Mouse (Mus musculus) hindbrain, embryonic 16.5 days (tissue): ENCODE measurements at regions not wholly inside any gene's neighbourhood (a gene's known extent, or its start where the extent isn't known, plus 50 kb on each side); places are given as distances from the start of the nearest gene placed in this dataset.

ENCODE experiments used
- ATAC-seq: fragments of 200-750 bp; cut with Nextera tagmentation; 2 replicates; pipeline ENCODE4 v1.8.0; 2017; ENCODE audit warnings: moderate TSS enrichment, moderate library complexity
- H3K27ac ChIP-seq: fragments of 300-500 bp; sonication (generic); 2 replicates; pipeline ENCODE4 v1.5.1; 2014; ENCODE audit warnings: low read depth, mild to moderate bottlenecking, control low read depth, low read length, moderate library complexity
- H3K27me3 ChIP-seq: fragments of 300-500 bp; sonication (generic); replicated peaks from 2 replicates; pipeline ENCODE4 v1.6.1; 2014; ENCODE audit warnings: low read length; ENCODE audit not compliant: control insufficient read depth, insufficient read depth
- H3K36me3 ChIP-seq: fragments of 300-500 bp; sonication (generic); 2 replicates; pipeline ENCODE4 v1.6.1; 2014; ENCODE audit warnings: mild to moderate bottlenecking, low read length, moderate library complexity, mixed read lengths; ENCODE audit not compliant: control insufficient read depth, insufficient read depth
- H3K4me1 ChIP-seq: fragments of 300-500 bp; sonication (generic); 2 replicates; pipeline ENCODE4 v1.6.1; 2014; ENCODE audit warnings: low read depth, low read length; ENCODE audit not compliant: control insufficient read depth, insufficient read depth
- H3K4me2 ChIP-seq: fragments of 300-500 bp; sonication (generic); 2 replicates; pipeline ENCODE4 v1.6.1; 2014; ENCODE audit warnings: mild to moderate bottlenecking, low read length, control low read depth, moderate library complexity
- H3K4me3 ChIP-seq: fragments of 300-500 bp; sonication (generic); 2 replicates; pipeline ENCODE4 v1.5.1; 2014; ENCODE audit warnings: mild to moderate bottlenecking, low read length, control low read depth, moderate library complexity
- H3K9ac ChIP-seq: fragments of 300-500 bp; sonication (generic); 2 replicates; pipeline ENCODE4 v1.6.1; 2014; ENCODE audit warnings: low read depth, mild to moderate bottlenecking, control low read depth, low read length, moderate library complexity
- H3K9me3 ChIP-seq: fragments of 300-500 bp; sonication (generic); 2 replicates; pipeline ENCODE4 v1.6.1; 2014; ENCODE audit warnings: mild to moderate bottlenecking, low read length, moderate library complexity; ENCODE audit not compliant: control insufficient read depth
- WGBS: fragments of 180-500 bp; shearing (Covaris S2); extraction: QIAGEN DNeasy Blood & Tissue Kit; methylation state at CpG from one replicate; pipeline ENCODE4 v1.1.7; 2014; 5-methylcytosine and 5-hydroxymethylcytosine counted together

DNA sequence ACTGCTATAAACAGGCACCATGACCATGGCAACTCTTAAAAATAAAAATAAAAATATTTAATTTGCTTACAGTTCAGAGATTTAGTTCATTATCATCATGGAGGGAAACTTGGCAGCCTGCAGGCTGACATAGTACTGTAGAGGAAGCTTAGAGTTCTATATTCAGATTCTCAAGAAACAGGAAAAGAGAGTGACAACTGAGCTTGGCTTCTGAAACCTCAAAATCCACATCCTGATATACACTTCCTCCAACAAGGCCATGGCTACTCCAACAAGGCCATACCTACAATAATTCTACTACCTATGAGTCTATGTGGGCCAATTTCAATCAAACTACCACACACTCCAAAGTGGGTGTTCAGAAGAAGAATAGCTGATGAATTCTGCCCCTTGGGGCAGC, 266.9 kb upstream of the Crim1 start:
- Histone ChIP-seq H3K9ac (no peak overlapping the region), H3K27me3 (no peaks in the 10 kb centered on the region), H3K4me1 (no peaks in the 10 kb centered on the region), H3K9me3 (no peaks in the 10 kb centered on the region), H3K4me2 (no peak overlapping the region), H3K27ac (no peak overlapping the region), H3K4me3 (no peak overlapping the region), H3K36me3 (no peaks in the 10 kb centered on the region)
- no peak for ATAC-seq

DNA sequence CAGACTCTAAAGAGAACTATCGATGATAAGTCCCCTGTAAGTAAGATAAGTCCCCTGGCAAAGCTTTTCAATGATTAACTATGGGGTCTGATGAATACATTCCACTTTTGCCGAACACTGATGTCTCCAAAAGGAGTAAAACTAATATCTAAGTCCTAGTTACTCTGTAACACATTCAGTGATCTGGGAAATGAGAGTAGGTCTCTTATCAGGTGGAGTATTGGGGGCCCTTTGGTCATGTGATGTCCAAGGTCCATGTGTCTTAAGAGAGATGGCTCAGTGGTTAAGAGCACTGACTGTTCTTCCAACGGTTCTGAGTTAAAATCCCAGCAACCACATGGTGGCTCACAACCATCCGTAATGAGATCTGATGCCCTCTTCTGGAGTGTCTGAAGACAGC, 242.0 kb upstream of the Crim1 start:
- Histone ChIP-seq H3K27me3 (no peaks in the 10 kb centered on the region), H3K36me3 (no peaks in the 10 kb centered on the region), H3K9ac (no peak overlapping the region), H3K9me3 (no peaks in the 10 kb centered on the region), H3K4me2 (no peak overlapping the region), H3K4me3 (no peak overlapping the region), H3K27ac (no peak overlapping the region), H3K4me1 (no peaks in the 10 kb centered on the region)
- ATAC-seq = no peak
- WGBS = 88% methylated on average over 4 of the region's 4 CpGs

DNA sequence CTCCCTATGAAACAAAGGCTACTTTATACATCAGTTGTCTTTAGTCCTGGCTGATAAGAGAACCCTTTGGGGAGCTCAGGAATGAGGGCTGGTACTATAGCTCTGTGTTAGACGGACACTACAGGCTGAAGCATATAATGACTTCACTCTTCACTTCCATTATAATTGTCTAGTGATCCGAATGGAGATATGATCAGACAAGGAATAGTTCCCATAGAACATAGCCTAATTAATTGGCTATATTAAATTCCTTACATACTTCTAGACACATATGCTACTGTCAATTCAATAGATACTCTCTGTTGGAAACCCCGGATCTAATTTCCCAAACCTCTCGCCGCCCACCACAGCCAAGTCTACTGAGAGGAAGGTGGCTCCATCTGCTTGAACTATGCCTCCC, 238.8 kb upstream of the Crim1 start:
- H3K27me3 ChIP-seq = no peaks in the 10 kb centered on the region

DNA sequence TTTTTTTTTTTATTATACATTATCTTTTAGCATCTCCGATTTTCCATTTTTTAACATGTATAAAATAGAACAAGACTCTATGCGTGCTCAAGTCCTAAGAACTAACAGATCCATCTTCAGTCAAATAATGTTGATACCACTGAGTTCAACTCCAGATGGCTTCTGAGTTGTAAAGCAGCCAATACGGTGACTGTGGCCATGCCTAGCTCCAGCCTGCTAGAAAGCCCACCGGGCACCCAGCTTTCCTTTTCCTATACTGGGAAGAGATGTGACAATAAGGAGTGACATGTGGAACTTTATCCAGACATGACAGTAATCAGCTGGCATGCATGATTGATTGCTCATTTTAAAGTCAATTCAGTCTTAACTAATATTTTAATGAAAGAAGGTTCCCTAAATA, 236.7 kb upstream of the Crim1 start:
- WGBS = 82% methylated on average over 4 of the region's 4 CpGs
- no peaks in the 10 kb centered on the region for H3K27me3 ChIP-seq

More for the DNA sequence above, 238.8 kb upstream of the Crim1 start:
- no peak overlapping the region for H3K4me3 ChIP-seq
- no peak overlapping the region for H3K27ac ChIP-seq
- H3K9me3 ChIP-seq = no peaks in the 10 kb centered on the region
- H3K4me2 ChIP-seq = no peak overlapping the region
- H3K4me1 ChIP-seq = no peaks in the 10 kb centered on the region
- H3K36me3 ChIP-seq = no peaks in the 10 kb centered on the region
- WGBS = 74% methylated on average over 5 of the region's 5 CpGs
- H3K9ac ChIP-seq = no peak overlapping the region
- no peak for ATAC-seq

DNA sequence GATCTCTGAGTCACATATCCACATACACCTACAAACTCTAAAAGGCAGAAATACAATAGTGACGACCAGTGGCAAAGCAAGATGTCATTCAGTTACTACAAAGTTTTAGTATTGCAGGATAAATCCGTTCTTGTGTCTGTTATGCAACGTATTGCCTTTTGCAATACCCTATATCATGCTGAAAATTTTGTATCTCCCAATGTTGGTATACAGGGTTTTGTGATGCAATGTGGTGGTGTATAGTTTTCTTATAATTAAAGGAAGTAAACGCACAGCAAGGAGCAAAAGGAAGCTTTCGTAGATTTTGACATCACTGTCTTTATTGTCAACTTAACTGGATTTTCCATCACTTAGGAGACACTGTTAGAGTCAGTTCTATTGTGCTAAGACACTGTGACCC, 231.5 kb upstream of the Crim1 start:
- H3K4me1 ChIP-seq = no peaks in the 10 kb centered on the region
- H3K27me3 ChIP-seq = no peaks in the 10 kb centered on the region
- no peaks in the 10 kb centered on the region for H3K9me3 ChIP-seq
- H3K36me3 ChIP-seq = no peaks in the 10 kb centered on the region
- no peak overlapping the region for H3K27ac ChIP-seq
- no peak overlapping the region for H3K4me3 ChIP-seq
- WGBS = 89% methylated on average over 5 of the region's 5 CpGs
- no peak overlapping the region for H3K9ac ChIP-seq
- no peak overlapping the region for H3K4me2 ChIP-seq
- ATAC-seq = no peak

More for the DNA sequence above, 236.7 kb upstream of the Crim1 start:
- Histone ChIP-seq H3K4me1 (no peaks in the 10 kb centered on the region), H3K27ac (no peak overlapping the region), H3K4me3 (no peak overlapping the region), H3K36me3 (no peaks in the 10 kb centered on the region), H3K9ac (no peak overlapping the region), H3K9me3 (no peaks in the 10 kb centered on the region), H3K4me2 (no peak overlapping the region)
- no peak for ATAC-seq

DNA sequence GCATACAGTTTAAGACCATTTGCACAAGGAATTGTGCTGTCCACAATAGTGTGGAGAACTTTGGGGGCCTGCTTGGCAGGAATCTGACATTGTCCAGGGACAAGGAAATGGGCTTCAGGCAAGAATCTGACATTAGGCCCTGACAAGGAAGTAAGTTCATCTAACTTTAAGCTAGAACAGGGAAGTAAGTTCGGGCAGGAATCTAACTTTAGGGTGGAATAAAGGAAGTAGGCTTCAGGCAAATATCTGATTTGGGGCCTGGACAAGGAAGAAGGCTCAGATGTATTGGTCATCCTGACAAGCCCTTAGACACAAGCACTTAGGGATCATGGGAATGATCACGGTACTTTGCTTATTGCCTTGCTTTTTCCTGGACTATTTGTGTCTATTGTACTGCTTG, 230.9 kb upstream of the Crim1 start:
- 85% methylated on average over 2 of the region's 2 CpGs for WGBS

More for the DNA sequence above, 230.9 kb upstream of the Crim1 start:
- Histone ChIP-seq H3K36me3 (no peaks in the 10 kb centered on the region), H3K4me3 (no peak overlapping the region), H3K4me1 (no peaks in the 10 kb centered on the region), H3K27ac (no peak overlapping the region), H3K4me2 (no peak overlapping the region), H3K27me3 (no peaks in the 10 kb centered on the region), H3K9me3 (no peaks in the 10 kb centered on the region), H3K9ac (no peak overlapping the region)
- ATAC-seq = no peak
